Mouse (Mus musculus): ENCODE results near the gene Prr30. TPM values are rescaled to one million over a fixed set of nuclear protein-coding genes. Genes with fewer than 3 reads are reported as not detected.
"Not testable (repeated sequence)": the region's sequence is repeated elsewhere in the genome, so short reads cannot be mapped to it uniquely, and the experiment has no call there.

Prr30 gene
- not detected for total RNA-seq (2021)
- long read RNA-seq, experiment 1 = 0 reads
- long read RNA-seq, experiment 2 = 0 reads

DNA sequence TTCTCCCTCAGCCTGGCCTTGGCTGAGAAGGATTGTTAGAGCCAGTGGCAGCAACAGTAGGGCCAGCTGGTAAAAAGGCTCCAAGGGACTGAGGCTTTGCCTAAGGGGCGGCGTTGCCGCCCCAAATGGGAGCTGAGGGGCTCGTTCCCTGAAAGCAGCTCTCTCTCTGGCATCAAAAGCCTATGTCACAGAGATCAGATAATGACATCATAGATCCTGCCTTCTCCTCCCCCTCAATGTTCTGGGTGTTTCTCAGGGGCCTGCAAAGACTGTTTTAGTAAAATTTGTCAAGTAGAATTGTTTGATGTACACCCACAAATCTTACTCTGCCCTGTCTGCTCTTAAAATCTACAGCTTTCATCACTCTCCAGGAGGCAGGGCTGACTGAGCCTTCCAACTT lies at the start of gene Prr30:
Gene Prr30 (minus strand): TSS at position 101 of the 400 bp plus-strand sequence.
- no peak for DNase-seq

GRCm38 (mm10) chr14:101246793-101247192 lies 46.7 kb upstream of the Prr30 start:
- DNase-seq = no peak

DNA sequence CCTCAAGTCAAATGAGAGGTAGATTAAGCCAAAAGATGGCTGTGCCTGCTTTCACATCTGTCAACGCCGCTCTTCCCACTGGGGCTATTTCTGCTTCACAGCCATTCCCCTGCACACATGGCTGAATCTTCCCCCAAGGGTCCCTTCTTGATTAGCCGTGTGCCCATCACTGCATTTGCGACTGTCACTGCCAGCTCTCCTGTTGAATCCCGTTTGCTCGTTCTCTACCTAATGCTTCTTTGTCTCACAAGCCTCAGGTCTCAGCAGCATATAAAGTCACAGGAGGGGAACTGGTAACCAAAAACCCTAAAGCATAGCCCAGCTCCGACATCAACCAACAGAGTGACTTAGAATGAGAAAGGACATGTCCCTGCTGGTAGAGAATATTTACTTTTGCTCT lies 45.6 kb upstream of the Prr30 start:
- no peak for DNase-seq

- not testable (repeated sequence) for DNase-seq
Observed at GRCm38 (mm10) chr14:101244441-101244840, 44.3 kb upstream of the Prr30 start.

GRCm38 (mm10) chr14:101237965-101238364 lies 37.8 kb upstream of the Prr30 start:
- DNase-seq = no peak

GRCm38 (mm10) chr14:101229068-101229467 lies 28.9 kb upstream of the Prr30 start:
- no peak for DNase-seq

GRCm38 (mm10) chr14:101222319-101222718 lies 22.2 kb upstream of the Prr30 start:
- DNase-seq = no peak

DNA sequence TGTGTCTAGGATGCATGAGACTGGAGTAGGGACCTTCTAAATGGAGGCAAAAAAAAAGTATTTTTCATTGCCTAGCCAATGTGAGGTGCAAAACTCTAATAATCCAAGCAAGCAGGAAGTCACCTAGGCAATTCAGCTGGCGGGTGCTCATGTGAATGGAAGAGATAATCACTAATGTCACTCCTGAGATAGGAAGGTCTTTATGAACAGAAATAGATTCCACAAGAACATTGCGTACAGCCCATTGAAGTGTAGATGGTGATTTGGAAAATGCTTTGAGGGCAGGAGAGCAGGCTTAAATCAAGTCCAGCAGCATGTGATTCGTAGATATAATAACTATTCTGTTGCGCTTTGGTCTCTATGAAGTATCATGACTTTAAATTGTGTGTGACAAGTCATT lies 27.9 kb downstream of the Prr30 start:
- DNase-seq = no peak
